Mouse (Mus musculus) stomach, postnatal 0 days (tissue): ENCODE measurements at regions not wholly inside any gene's neighbourhood (a gene's known extent, or its start where the extent isn't known, plus 50 kb on each side); places are given as distances from the start of the nearest gene placed in this dataset.
A peak's percentile ranks its signal among the peaks of the same experiment; 100 is the strongest.

Source experiments
- ATAC-seq: fragments of 200-750 bp; cut with Nextera tagmentation; 2 replicates; pipeline ENCODE4 v1.8.0; 2017; ENCODE audit not compliant: low FRiP score, low TSS enrichment
- DNase-seq: peaks from one replicate; pipeline ENCODE4 v3.0.0-alpha.2; 2016; ENCODE audit warnings: low spot score
- H3K27ac ChIP-seq: fragments of 300-500 bp; sonication (generic); replicated peaks from 2 replicates; pipeline ENCODE4 v1.5.1; 2014; ENCODE audit warnings: mild to moderate bottlenecking, control low read depth
- H3K27me3 ChIP-seq: fragments of 300-500 bp; sonication (generic); 2 replicates; pipeline ENCODE4 v1.6.1; 2014; ENCODE audit warnings: low read length; ENCODE audit not compliant: control insufficient read depth, insufficient read depth
- H3K36me3 ChIP-seq: fragments of 300-500 bp; sonication (generic); 2 replicates; pipeline ENCODE4 v1.6.1; 2014; ENCODE audit warnings: low read length, mixed read lengths; ENCODE audit not compliant: control insufficient read depth, insufficient read depth
- H3K4me1 ChIP-seq: fragments of 300-500 bp; sonication (generic); replicated peaks from 2 replicates; pipeline ENCODE4 v1.6.1; 2014; ENCODE audit warnings: antibody characterized with exemption; ENCODE audit not compliant: control insufficient read depth, insufficient read depth
- H3K4me2 ChIP-seq: fragments of 300-500 bp; sonication (generic); replicated peaks from 2 replicates; pipeline ENCODE4 v1.6.1; 2014; ENCODE audit warnings: low read depth, mild to moderate bottlenecking, control low read depth, moderate library complexity
- H3K4me3 ChIP-seq: fragments of 300-500 bp; sonication (generic); 2 replicates; pipeline ENCODE4 v1.5.1; 2014; ENCODE audit warnings: low read depth, low read length, control low read depth
- H3K9ac ChIP-seq: fragments of 300-500 bp; sonication (generic); 2 replicates; pipeline ENCODE4 v1.6.1; 2014; ENCODE audit warnings: mild to moderate bottlenecking, low read length, control low read depth, mixed read lengths
- H3K9me3 ChIP-seq: fragments of 300-500 bp; sonication (generic); 2 replicates; pipeline ENCODE4 v1.6.1; 2016; ENCODE audit warnings: low read length; ENCODE audit not compliant: control insufficient read depth
- CTCF ChIP-seq: IDR thresholded peaks from 2 replicates; pipeline ENCODE4 v1.5.1; 2016; ENCODE audit warnings: antibody characterized with exemption, low read depth, mild to moderate bottlenecking, moderate library complexity
- EP300 ChIP-seq: optimal IDR thresholded peaks from 2 replicates; pipeline ENCODE3; 2016; ENCODE audit warnings: antibody characterized with exemption
- WGBS: fragments of 180-500 bp; shearing (Covaris S2); extraction: QIAGEN DNeasy Blood & Tissue Kit; methylation state at CpG from one replicate; pipeline ENCODE4 v1.1.7; 2014; 5-methylcytosine and 5-hydroxymethylcytosine counted together

DNA sequence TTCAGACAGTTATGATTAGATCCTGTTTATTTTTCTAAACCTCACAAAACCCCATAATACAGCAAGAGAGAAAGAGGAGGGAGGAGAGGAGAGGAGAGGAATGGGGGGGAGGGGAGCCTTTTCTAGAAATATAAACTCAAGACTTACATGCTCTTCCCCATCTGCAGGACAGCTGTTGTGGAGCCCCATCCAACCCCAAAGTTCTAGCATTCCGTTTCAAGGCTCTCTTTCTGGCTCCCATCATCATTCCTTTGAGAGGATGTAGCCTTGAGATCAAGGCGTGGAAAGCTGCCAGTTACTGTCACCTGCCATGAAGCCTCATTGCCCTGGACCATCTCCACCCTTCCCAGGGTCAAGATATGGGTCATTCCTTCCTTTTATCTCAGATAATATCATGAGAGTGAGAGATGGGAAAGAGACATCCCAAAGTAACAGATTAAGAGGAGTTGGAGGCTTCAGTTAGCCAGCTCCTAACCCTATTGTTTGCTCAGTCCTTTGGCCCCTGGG is 70.8 kb upstream of the Cdon start:
- 66% methylated on average over 2 of the region's 2 CpGs for WGBS
- DNase-seq (no peak), ATAC-seq (no peak)
- Histone ChIP-seq H3K9ac (no peak overlapping the region), H3K4me1 (0 out of 2 replicates have a peak, but pooled peaks cover 2% of the 10 kb centered on the region), H3K4me3 (no peak overlapping the region), H3K4me2 (no peak overlapping the region), H3K9me3 (no peaks in the 10 kb centered on the region), H3K36me3 (no peaks in the 10 kb centered on the region), H3K27ac (no peak overlapping the region), H3K27me3 (no peaks in the 10 kb centered on the region)
- no peak for TF ChIP-seq CTCF
- no peak for TF ChIP-seq EP300

DNA sequence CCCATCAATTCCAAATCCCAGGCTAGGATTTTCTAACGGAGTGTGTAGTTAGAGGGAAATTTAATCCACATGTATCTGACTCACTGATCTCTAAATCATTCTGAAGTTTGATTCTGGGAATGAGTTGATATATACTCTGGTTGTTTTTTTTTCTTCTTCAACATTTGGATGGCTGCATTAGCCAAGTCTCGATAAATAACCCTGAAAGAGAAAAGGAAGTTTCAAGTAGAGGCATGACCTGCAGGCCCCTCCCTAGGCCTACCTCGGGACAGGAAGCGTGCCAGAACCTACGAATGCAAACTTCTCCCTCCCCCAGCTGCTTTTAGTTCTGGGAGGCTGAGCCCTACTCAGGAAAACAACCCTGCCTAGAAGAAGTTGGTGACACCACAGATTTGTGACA is 69.4 kb upstream of the Cdon start:
- no peaks in the 10 kb centered on the region for H3K9me3 ChIP-seq
- H3K27me3 ChIP-seq, result no peaks in the 10 kb centered on the region
- H3K4me3 ChIP-seq, result no peak overlapping the region
- WGBS, result 26% methylated on average over 5 of the region's 5 CpGs
- TF ChIP-seq EP300 (no peak), CTCF (no peak)
- no peak overlapping the region for H3K9ac ChIP-seq
- no peaks in the 10 kb centered on the region for H3K4me1 ChIP-seq
- H3K27ac ChIP-seq, result no peak overlapping the region
- DNase-seq (no peak), ATAC-seq (no peak)
- H3K4me2 ChIP-seq, result no peak overlapping the region
- no peaks in the 10 kb centered on the region for H3K36me3 ChIP-seq

- ATAC-seq, result 0 out of 2 replicates have a peak, but pooled peaks have one; percentile 45
- DNase-seq, result no peak
- H3K9ac ChIP-seq, result no peak overlapping the region
- H3K4me1 ChIP-seq, result no peaks in the 10 kb centered on the region
- H3K27me3 ChIP-seq, result no peaks in the 10 kb centered on the region
- no peak overlapping the region for H3K27ac ChIP-seq
- 39% methylated on average over 7 of the region's 7 CpGs for WGBS
- no peak overlapping the region for H3K4me3 ChIP-seq
- no peaks in the 10 kb centered on the region for H3K9me3 ChIP-seq
- no peak overlapping the region for H3K4me2 ChIP-seq
- no peak for TF ChIP-seq EP300
- TF ChIP-seq CTCF, result no peak
- H3K36me3 ChIP-seq, result no peaks in the 10 kb centered on the region
Measured at GRCm38 (mm10) chr9:35354652-35355130, 66.2 kb upstream of the Cdon start.

DNA sequence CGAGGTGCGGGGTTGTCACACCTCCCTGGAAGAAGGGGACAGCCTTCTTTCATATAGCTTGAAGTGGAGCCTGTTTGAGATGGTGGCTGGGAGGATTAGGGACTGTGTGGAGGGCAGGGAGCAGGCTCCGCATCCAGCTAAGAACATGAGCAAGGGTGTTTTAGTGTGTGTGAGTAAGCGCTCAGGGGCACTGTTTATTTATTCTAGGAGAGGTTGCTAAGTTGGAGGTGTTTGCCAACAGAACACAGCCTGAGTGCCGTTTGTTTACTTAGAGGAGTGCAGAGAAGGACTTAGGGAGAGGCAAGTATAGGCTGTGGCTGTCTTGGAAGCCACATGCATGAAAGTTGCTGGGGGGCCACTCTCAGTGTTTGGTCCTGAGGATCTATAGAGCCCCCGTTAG is 61.2 kb upstream of the Cdon start:
- TF ChIP-seq EP300 (no peak), CTCF (no peak)
- Histone ChIP-seq H3K9me3 (no peaks in the 10 kb centered on the region), H3K27ac (peak overlapping the region; percentile 46), H3K4me3 (no peak overlapping the region), H3K4me2 (no peak overlapping the region), H3K36me3 (no peaks in the 10 kb centered on the region), H3K9ac (no peak overlapping the region), H3K4me1 (peaks cover 10% of the 10 kb centered on the region), H3K27me3 (no peaks in the 10 kb centered on the region)
- DNase-seq (no peak), ATAC-seq (peak; percentile 79)
- WGBS, result 30% methylated on average over 6 of the region's 6 CpGs

- peak overlapping the region; percentile 46 for H3K27ac ChIP-seq
- TF ChIP-seq EP300 (no peak), CTCF (no peak)
- 32% methylated on average over 6 of the region's 6 CpGs for WGBS
- DNase-seq (peak; percentile 68), ATAC-seq (peak; percentile 43; the same call in 1 of the 2 replicates)
- H3K4me1 ChIP-seq, result peaks cover 10% of the 10 kb centered on the region
- no peak overlapping the region for H3K9ac ChIP-seq
- no peaks in the 10 kb centered on the region for H3K36me3 ChIP-seq
- H3K4me3 ChIP-seq, result no peak overlapping the region
- no peak overlapping the region for H3K4me2 ChIP-seq
- no peaks in the 10 kb centered on the region for H3K27me3 ChIP-seq
- H3K9me3 ChIP-seq, result no peaks in the 10 kb centered on the region
Measured at GRCm38 (mm10) chr9:35360139-35361100, 60.5 kb upstream of the Cdon start.

DNA sequence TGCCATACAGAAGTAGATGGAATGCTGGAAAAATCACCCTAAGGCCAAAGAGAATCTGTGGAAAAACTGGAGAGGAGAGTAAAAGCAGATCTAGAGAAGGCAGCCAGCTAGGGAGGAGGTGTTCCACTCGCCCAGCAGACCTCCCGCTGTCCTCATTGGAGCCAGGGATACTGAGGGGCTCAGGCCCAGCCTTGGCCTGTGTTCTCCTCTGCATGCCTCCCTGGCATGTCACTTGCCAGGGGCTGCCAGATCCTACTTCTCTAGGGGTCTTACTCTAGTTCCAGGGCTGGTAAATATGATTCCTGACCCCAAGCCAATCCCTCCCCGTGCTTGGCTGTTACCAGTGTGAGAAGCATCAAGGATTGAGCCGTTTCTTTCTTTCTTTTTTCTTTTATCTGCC is 59.5 kb upstream of the Cdon start:
- Histone ChIP-seq H3K4me2 (no peak overlapping the region), H3K27ac (peak overlapping the region; percentile 46; the same call in 1 of the 2 replicates), H3K4me1 (peaks cover 10% of the 10 kb centered on the region), H3K36me3 (no peaks in the 10 kb centered on the region), H3K9ac (no peak overlapping the region), H3K27me3 (no peaks in the 10 kb centered on the region), H3K9me3 (no peaks in the 10 kb centered on the region), H3K4me3 (no peak overlapping the region)
- DNase-seq (no peak), ATAC-seq (no peak)
- TF ChIP-seq EP300 (no peak), CTCF (no peak)
- 46% methylated on average over 4 of the region's 4 CpGs for WGBS
